Mouse (Mus musculus) intestine, embryonic 14.5 days (tissue): ENCODE results near the gene Ugt2b1. TPM values are rescaled to one million over a fixed set of nuclear protein-coding genes. Genes with fewer than 3 reads are reported as not detected.

Experiments used
- ATAC-seq: fragments of 200-750 bp; cut with Nextera tagmentation; replicated peaks from 2 replicates; pipeline ENCODE4 v1.8.0; 2017; ENCODE audit warnings: low read depth, moderate number of reproducible peaks, moderate TSS enrichment, moderate library complexity; ENCODE audit not compliant: low FRiP score, low TSS enrichment
- DNase-seq: peaks from one replicate; pipeline ENCODE4 v3.0.0-alpha.2; 2018; ENCODE audit warnings: low spot score
- H3K27ac ChIP-seq: fragments of 300-500 bp; sonication (generic); 2 replicates; pipeline ENCODE4 v1.5.1; 2014; ENCODE audit warnings: low read depth, mild to moderate bottlenecking, control low read depth
- H3K27me3 ChIP-seq: fragments of 300-500 bp; sonication (generic); replicated peaks from 2 replicates; pipeline ENCODE4 v1.6.1; 2014; ENCODE audit warnings: low read length, control low read depth; ENCODE audit not compliant: control insufficient read depth, insufficient read depth
- H3K36me3 ChIP-seq: fragments of 300-500 bp; sonication (generic); 2 replicates; pipeline ENCODE4 v1.6.1; 2014; ENCODE audit warnings: low read length, control low read depth; ENCODE audit not compliant: control insufficient read depth, insufficient read depth
- H3K4me1 ChIP-seq: fragments of 300-500 bp; sonication (generic); replicated peaks from 2 replicates; pipeline ENCODE4 v1.6.1; 2014; ENCODE audit warnings: low read length, control low read depth, mixed read lengths; ENCODE audit not compliant: control insufficient read depth, insufficient read depth
- H3K4me2 ChIP-seq: fragments of 300-500 bp; sonication (generic); 2 replicates; pipeline ENCODE4 v1.6.1; 2014; ENCODE audit warnings: low read length
- H3K4me3 ChIP-seq: fragments of 300-500 bp; sonication (generic); 2 replicates; pipeline ENCODE4 v1.5.1; 2014; ENCODE audit warnings: low read depth, low read length, control low read depth, mixed read lengths
- H3K9ac ChIP-seq: fragments of 300-500 bp; sonication (generic); 2 replicates; pipeline ENCODE4 v1.6.1; 2014; ENCODE audit warnings: mild to moderate bottlenecking, low read length
- H3K9me3 ChIP-seq: fragments of 300-500 bp; sonication (generic); 2 replicates; pipeline ENCODE4 v1.6.1; 2016; ENCODE audit warnings: low read length, control low read depth; ENCODE audit not compliant: control insufficient read depth
- WGBS: fragments of 180-500 bp; shearing (Covaris S2); extraction: QIAGEN DNeasy Blood & Tissue Kit; methylation state at CpG from one replicate; pipeline ENCODE4 v1.1.7; 2014; 5-methylcytosine and 5-hydroxymethylcytosine counted together
- polyA plus RNA-seq: library from polyadenylated mRNA; unstranded; fragments of >200 nt; fragmentation: Nextera tagmentation; extraction: Ambion mirVana; gene quantifications from 2 replicates; pipeline ENCODE4 v1.2.1, GENCODE M21; 2014

Gene Ugt2b1
- polyA plus RNA-seq, 1 experiment from 2014 or later: not detected

GRCm38 (mm10) chr5:86910770-86911169, 15.6 kb downstream of the Ugt2b1 start:
- Histone ChIP-seq H3K36me3 (no peaks in the 10 kb centered on the region), H3K4me2 (no peak overlapping the region), H3K9me3 (no peaks in the 10 kb centered on the region), H3K27me3 (no peaks in the 10 kb centered on the region), H3K27ac (no peak overlapping the region), H3K9ac (no peak overlapping the region), H3K4me3 (no peak overlapping the region), H3K4me1 (no peaks in the 10 kb centered on the region)
- DNase-seq: no peak
- 0 out of 2 replicates have a peak, but pooled peaks have one; percentile 23 for ATAC-seq
- WGBS: 34% methylated on average over 1 of the region's 1 CpGs

- no peaks in the 10 kb centered on the region for H3K4me1 ChIP-seq
- no peak within 1 kb of the TSS for H3K27ac ChIP-seq
- no peaks in the 10 kb centered on the region for H3K9me3 ChIP-seq
- H3K36me3 ChIP-seq: no peaks in the 10 kb centered on the region
- ATAC-seq (peak; percentile 81), DNase-seq (no peak)
- peak within 1 kb of the TSS; percentile 20 for H3K4me2 ChIP-seq
- H3K27me3 ChIP-seq: no peaks in the 10 kb centered on the region
- WGBS: 44% methylated on average over 1 of the region's 1 CpGs
- H3K4me3 ChIP-seq: peak within 1 kb of the TSS; percentile 41
- peak within 1 kb of the TSS; percentile 20; the same call in 1 of the 2 replicates for H3K9ac ChIP-seq
Observed at GRCm38 (mm10) chr5:86906758-86907157, 19.6 kb downstream of the Ugt2b1 start, which contains the start of gene Ugt2b34. Gene Ugt2b34 (minus strand): TSS chr5:86906937.

- no peak overlapping the region for H3K9ac ChIP-seq
- peaks cover 11% of the 10 kb centered on the region; the same call in 1 of the 2 replicates for H3K36me3 ChIP-seq
Observed at GRCm38 (mm10) chr5:86889933-86890332, 36.4 kb downstream of the Ugt2b1 start.

GRCm38 (mm10) chr5:86888420-86888819, 37.9 kb downstream of the Ugt2b1 start:
- DNase-seq (no peak), ATAC-seq (peak; percentile 38; the same call in 1 of the 2 replicates)
- H3K9me3 ChIP-seq: no peaks in the 10 kb centered on the region
- WGBS: 74% methylated on average over 1 of the region's 1 CpGs
- H3K27me3 ChIP-seq: no peaks in the 10 kb centered on the region
- H3K4me3 ChIP-seq: no peak overlapping the region
- peaks cover 8% of the 10 kb centered on the region; the same call in 1 of the 2 replicates for H3K36me3 ChIP-seq
- H3K9ac ChIP-seq: no peak overlapping the region
- H3K4me2 ChIP-seq: no peak overlapping the region
- H3K27ac ChIP-seq: no peak overlapping the region
- no peaks in the 10 kb centered on the region for H3K4me1 ChIP-seq

More at GRCm38 (mm10) chr5:86889933-86890332, 36.4 kb downstream of the Ugt2b1 start:
- 94% methylated on average over 1 of the region's 1 CpGs for WGBS
- no peak overlapping the region for H3K4me3 ChIP-seq
- no peak overlapping the region for H3K27ac ChIP-seq
- no peaks in the 10 kb centered on the region for H3K4me1 ChIP-seq
- DNase-seq: no peak
- no peaks in the 10 kb centered on the region for H3K27me3 ChIP-seq
- ATAC-seq: no peak
- no peak overlapping the region for H3K4me2 ChIP-seq
- peaks cover 8% of the 10 kb centered on the region; the same call in 1 of the 2 replicates for H3K9me3 ChIP-seq

- Histone ChIP-seq H3K27ac (no peak overlapping the region), H3K9me3 (no peaks in the 10 kb centered on the region), H3K36me3 (0 out of 2 replicates have a peak, but pooled peaks cover 3% of the 10 kb centered on the region), H3K9ac (no peak overlapping the region), H3K4me3 (no peak overlapping the region), H3K27me3 (no peaks in the 10 kb centered on the region), H3K4me2 (no peak overlapping the region), H3K4me1 (no peaks in the 10 kb centered on the region)
- DNase-seq (no peak), ATAC-seq (no peak)
- WGBS: 71% methylated on average over 1 of the region's 1 CpGs
Observed at GRCm38 (mm10) chr5:86887081-86887480, 39.2 kb downstream of the Ugt2b1 start.

- Histone ChIP-seq H3K4me1 (no peaks in the 10 kb centered on the region), H3K27ac (no peak overlapping the region), H3K4me3 (no peak overlapping the region), H3K27me3 (no peaks in the 10 kb centered on the region), H3K9ac (no peak overlapping the region), H3K9me3 (no peaks in the 10 kb centered on the region), H3K4me2 (no peak overlapping the region), H3K36me3 (0 out of 2 replicates have a peak, but pooled peaks cover 3% of the 10 kb centered on the region)
- 40% methylated on average over 3 of the region's 3 CpGs for WGBS
- ATAC-seq (no peak), DNase-seq (no peak)
Observed at GRCm38 (mm10) chr5:86886620-86887019, 39.7 kb downstream of the Ugt2b1 start.

- Histone ChIP-seq H3K9ac (no peak overlapping the region), H3K36me3 (no peaks in the 10 kb centered on the region), H3K27me3 (no peaks in the 10 kb centered on the region), H3K4me3 (no peak overlapping the region), H3K4me2 (no peak overlapping the region), H3K27ac (no peak overlapping the region), H3K4me1 (no peaks in the 10 kb centered on the region), H3K9me3 (no peaks in the 10 kb centered on the region)
- DNase-seq: no peak
- WGBS: 29% methylated on average over 1 of the region's 1 CpGs
- ATAC-seq: no peak
Observed at GRCm38 (mm10) chr5:86871877-86872276, 54.5 kb downstream of the Ugt2b1 start.

Other genes starting within 250 kb of the Ugt2b1 start
- gene Tmprss11e, start 180.7 kb downstream of the Ugt2b1 start, polyA plus RNA-seq: not detected in 2 replicates
- gene Ythdc1, start 122.3 kb downstream of the Ugt2b1 start, polyA plus RNA-seq: 43.0 and 45.1 TPM in 2 replicates
- gene Ugt2b34, start 19.6 kb downstream of the Ugt2b1 start, polyA plus RNA-seq: 104 and 105 TPM in 2 replicates
- 2.9 and 3.3 TPM in 2 replicates for gene Ugt2b35, start 74.3 kb upstream of the Ugt2b1 start, polyA plus RNA-seq
- gene Ugt2b36, start 166.0 kb upstream of the Ugt2b1 start, polyA plus RNA-seq: 5.2 and 8.2 TPM in 2 replicates
- 7.8 and 9.5 TPM in 2 replicates for gene Ugt2b5, start 213.8 kb upstream of the Ugt2b1 start, polyA plus RNA-seq